Mouse (Mus musculus): ENCODE data around the gene Gm9903.

The Gm9903 gene

GRCm38 (mm10) chr5:33629301-33629987, at the start of gene Gm9903, which contains the start of gene Fam53a:
TSS of gene Gm9903 (plus strand) at chr5:33629925.
TSS of gene Fam53a (minus strand) at chr5:33629635.
- peak; percentile 100 for DNase-seq

GRCm38 (mm10) chr5:33580336-33580735, 49.4 kb upstream of the Gm9903 start:
- DNase-seq = no peak

GRCm38 (mm10) chr5:33587498-33588058, 42.1 kb upstream of the Gm9903 start:
- no peak for DNase-seq

GRCm38 (mm10) chr5:33588066-33588465, 41.7 kb upstream of the Gm9903 start:
- no peak for DNase-seq

GRCm38 (mm10) chr5:33589221-33589888, 40.4 kb upstream of the Gm9903 start:
- DNase-seq = peak; percentile 94

- DNase-seq = no peak
Observed at GRCm38 (mm10) chr5:33593620-33594019, 36.1 kb upstream of the Gm9903 start.

GRCm38 (mm10) chr5:33605314-33605713, 24.4 kb upstream of the Gm9903 start:
- DNase-seq = no peak

- DNase-seq = peak; percentile 92
Observed at GRCm38 (mm10) chr5:33606631-33607030, 23.1 kb upstream of the Gm9903 start.

GRCm38 (mm10) chr5:33607434-33607833, 22.3 kb upstream of the Gm9903 start:
- DNase-seq = peak; percentile 90

GRCm38 (mm10) chr5:33609226-33609625, 20.5 kb upstream of the Gm9903 start:
- DNase-seq = no peak

GRCm38 (mm10) chr5:33611795-33612194, 17.9 kb upstream of the Gm9903 start:
- no peak for DNase-seq

GRCm38 (mm10) chr5:33614391-33614790, 15.3 kb upstream of the Gm9903 start:
- DNase-seq = no peak

- DNase-seq = no peak
Observed at GRCm38 (mm10) chr5:33622671-33623070, 7.1 kb upstream of the Gm9903 start.

- DNase-seq = no peak
Observed at GRCm38 (mm10) chr5:33623766-33624165, 6.0 kb upstream of the Gm9903 start.

- peak; percentile 93 for DNase-seq
Observed at GRCm38 (mm10) chr5:33627968-33628367, 1.8 kb upstream of the Gm9903 start.

GRCm38 (mm10) chr5:33628820-33629300, 865 bp upstream of the Gm9903 start:
- DNase-seq = no peak

- peak; percentile 97 for DNase-seq
Observed at GRCm38 (mm10) chr5:33630061-33630460, 336 bp downstream of the Gm9903 start.

GRCm38 (mm10) chr5:33630615-33631014, 890 bp downstream of the Gm9903 start:
- peak; percentile 95 for DNase-seq

- DNase-seq = peak; percentile 93
Observed at GRCm38 (mm10) chr5:33632526-33632925, 2.8 kb downstream of the Gm9903 start.

GRCm38 (mm10) chr5:33635361-33635760, 5.6 kb downstream of the Gm9903 start:
- DNase-seq = no peak

GRCm38 (mm10) chr5:33637606-33638350, 8.1 kb downstream of the Gm9903 start:
- peak; percentile 83 for DNase-seq

- DNase-seq = peak; percentile 90
Observed at GRCm38 (mm10) chr5:33638826-33639225, 9.1 kb downstream of the Gm9903 start.

GRCm38 (mm10) chr5:33640652-33641051, 10.9 kb downstream of the Gm9903 start:
- peak; percentile 92 for DNase-seq
